Mouse (Mus musculus) heart, embryonic 10.5 days (tissue): ENCODE data around the gene Rnf38. TPM values are rescaled to one million over a fixed set of nuclear protein-coding genes. Genes with fewer than 3 reads are reported as not detected.
A peak's percentile ranks its signal among the peaks of the same experiment; 100 is the strongest.

Experiments
- DNase-seq: peaks from one replicate; pipeline ENCODE4 v3.0.0-alpha.2; 2017; ENCODE audit warnings: low spot score
- H3K27ac ChIP-seq: fragments of 300-500 bp; sonication (generic); 2 replicates; pipeline ENCODE4 v1.5.1; 2016; ENCODE audit warnings: mild to moderate bottlenecking
- H3K27me3 ChIP-seq: fragments of 300-500 bp; sonication (generic); 2 replicates; pipeline ENCODE4 v1.6.1; 2016; ENCODE audit warnings: mild to moderate bottlenecking; ENCODE audit not compliant: poor library complexity, insufficient read depth, severe bottlenecking
- H3K36me3 ChIP-seq: fragments of 300-500 bp; sonication (generic); 2 replicates; pipeline ENCODE4 v1.6.1; 2016; ENCODE audit warnings: mild to moderate bottlenecking, moderate library complexity
- H3K4me1 ChIP-seq: fragments of 300-500 bp; sonication (generic); 2 replicates; pipeline ENCODE4 v1.6.1; 2016; ENCODE audit warnings: mild to moderate bottlenecking
- H3K4me3 ChIP-seq: fragments of 300-500 bp; sonication (generic); 2 replicates; pipeline ENCODE4 v1.5.1; 2016; ENCODE audit warnings: mild to moderate bottlenecking, moderate library complexity
- H3K9me3 ChIP-seq: fragments of 300-500 bp; sonication (generic); 2 replicates; pipeline ENCODE4 v1.6.1; 2016; ENCODE audit warnings: mild to moderate bottlenecking, moderate library complexity
- WGBS: fragments of 180-500 bp; shearing (Covaris S2); methylation state at CpG from one replicate; pipeline ENCODE4 v1.1.7; 2016; 5-methylcytosine and 5-hydroxymethylcytosine counted together
- polyA plus RNA-seq: library from polyadenylated mRNA; unstranded; fragments of >200 nt; fragmentation: Nextera tagmentation; extraction: Ambion mirVana; gene quantifications from 2 replicates; pipeline ENCODE4 v1.2.1, GENCODE M21; 2016

Gene Rnf38
- polyA plus RNA-seq, 1 experiment from 2014 or later, result 23.4 TPM

DNA sequence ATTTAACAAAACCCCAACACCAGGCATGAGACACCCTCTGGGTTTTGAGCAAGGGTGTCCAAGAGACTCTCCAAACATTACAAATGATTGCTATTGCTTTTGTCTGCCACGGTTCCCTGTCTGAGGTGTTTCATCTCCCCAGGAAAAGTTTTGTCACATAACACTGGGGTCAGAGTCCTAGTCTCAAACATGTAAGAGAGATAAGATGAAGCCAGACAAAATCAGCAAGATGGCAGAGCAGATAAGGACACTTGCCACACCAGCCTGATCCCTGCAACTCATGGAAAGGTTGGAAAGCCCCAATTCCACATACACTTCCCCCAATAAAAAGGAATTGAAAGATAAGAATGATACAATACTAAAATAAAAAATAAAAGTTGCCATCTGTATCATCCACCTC is 49.7 kb downstream of the Rnf38 start:
- H3K9me3 ChIP-seq, result no peaks in the 10 kb centered on the region
- H3K27me3 ChIP-seq, result no peaks in the 10 kb centered on the region
- H3K27ac ChIP-seq, result no peak overlapping the region
- H3K36me3 ChIP-seq, result no peaks in the 10 kb centered on the region
- no peak overlapping the region for H3K4me3 ChIP-seq
- peaks cover 15% of the 10 kb centered on the region for H3K4me1 ChIP-seq
- no peak for DNase-seq
- 67% methylated on average over 1 of the region's 1 CpGs for WGBS

DNA sequence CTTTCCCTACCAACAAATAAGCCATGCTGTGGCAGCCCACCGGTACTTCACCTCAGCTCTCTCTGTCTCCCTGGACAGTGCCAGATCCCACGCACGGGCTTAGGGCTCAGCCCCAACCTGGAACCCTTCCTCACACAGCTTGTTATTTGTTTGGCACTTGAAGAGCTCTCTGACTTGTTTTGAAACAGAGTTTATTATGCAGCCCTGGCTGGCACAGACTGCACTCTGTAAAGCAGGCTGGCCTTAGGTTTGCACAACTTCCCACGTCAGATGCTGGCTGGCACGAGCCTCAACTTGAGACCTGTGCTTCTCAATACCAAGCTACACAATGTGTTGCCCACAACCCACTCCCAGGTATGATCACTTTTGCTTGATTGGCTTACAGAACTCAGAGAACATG is 53.8 kb downstream of the Rnf38 start:
- H3K4me1 ChIP-seq, result peaks cover 15% of the 10 kb centered on the region

GRCm38 (mm10) chr4:44173177-44173576 is 60.4 kb downstream of the Rnf38 start:
- DNase-seq, result peak; percentile 78
- Histone ChIP-seq H3K27ac (no peak overlapping the region), H3K36me3 (no peaks in the 10 kb centered on the region), H3K9me3 (no peaks in the 10 kb centered on the region), H3K4me1 (peaks cover 10% of the 10 kb centered on the region; the same call in 1 of the 2 replicates), H3K27me3 (no peaks in the 10 kb centered on the region), H3K4me3 (no peak overlapping the region)
- WGBS, result 2% methylated on average over 1 of the region's 1 CpGs

More for the DNA sequence above, 53.8 kb downstream of the Rnf38 start:
- DNase-seq, result no peak
- no peak overlapping the region for H3K27ac ChIP-seq
- no peaks in the 10 kb centered on the region for H3K36me3 ChIP-seq
- no peaks in the 10 kb centered on the region for H3K9me3 ChIP-seq
- WGBS, result 81% methylated on average over 5 of the region's 5 CpGs
- no peak overlapping the region for H3K4me3 ChIP-seq
- no peaks in the 10 kb centered on the region for H3K27me3 ChIP-seq

GRCm38 (mm10) chr4:44172676-44173075 is 60.9 kb downstream of the Rnf38 start:
- Histone ChIP-seq H3K9me3 (no peaks in the 10 kb centered on the region), H3K27ac (no peak overlapping the region), H3K4me1 (peaks cover 10% of the 10 kb centered on the region; the same call in 1 of the 2 replicates), H3K4me3 (no peak overlapping the region), H3K36me3 (no peaks in the 10 kb centered on the region), H3K27me3 (no peaks in the 10 kb centered on the region)
- no peak for DNase-seq
- WGBS, result 49% methylated on average over 5 of the region's 5 CpGs

DNA sequence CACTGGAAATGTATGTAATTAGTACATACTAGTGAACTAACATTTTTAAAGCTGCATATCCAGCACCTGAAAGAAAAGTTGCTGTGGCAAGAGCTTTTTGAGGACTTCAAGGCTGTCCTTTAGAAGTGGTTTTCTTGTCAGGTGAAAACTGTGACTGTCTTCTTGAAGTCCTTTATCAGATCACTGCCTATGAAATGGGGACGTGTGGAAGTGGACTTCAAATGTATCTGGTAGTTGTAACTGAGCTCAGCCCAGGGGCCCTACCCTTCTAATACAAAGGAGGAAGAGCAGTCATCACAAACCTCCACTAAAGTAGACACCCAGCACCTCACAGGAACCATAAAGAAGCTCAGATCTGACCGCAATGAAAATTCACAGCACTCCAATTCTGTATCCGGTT is 63.7 kb downstream of the Rnf38 start:
- peaks cover 20% of the 10 kb centered on the region for H3K4me1 ChIP-seq
- H3K27ac ChIP-seq, result no peak overlapping the region
- H3K9me3 ChIP-seq, result no peaks in the 10 kb centered on the region
- 78% methylated on average over 3 of the region's 3 CpGs for WGBS
- no peak for DNase-seq
- no peaks in the 10 kb centered on the region for H3K36me3 ChIP-seq
- no peak overlapping the region for H3K4me3 ChIP-seq
- H3K27me3 ChIP-seq, result no peaks in the 10 kb centered on the region

DNA sequence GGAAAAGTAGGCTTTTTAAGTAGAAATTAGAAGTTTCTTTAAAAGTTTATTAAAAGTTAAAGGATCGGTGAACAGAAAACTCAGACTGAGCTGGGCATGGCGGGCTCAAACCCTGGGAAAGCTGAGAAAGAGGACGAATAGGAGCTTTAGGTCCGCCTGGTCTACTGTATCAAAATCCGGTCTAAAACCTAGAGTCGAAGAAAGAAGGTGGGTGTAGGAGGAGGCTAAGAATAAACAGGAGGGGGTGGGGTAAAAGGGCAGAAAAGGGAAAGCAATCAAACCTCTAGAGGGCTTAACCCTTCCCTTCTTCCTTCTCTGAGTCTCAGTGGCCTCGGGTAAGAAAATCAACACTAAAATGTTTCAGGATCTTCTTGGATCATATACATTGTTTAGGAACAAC is 64.8 kb downstream of the Rnf38 start:
- no peaks in the 10 kb centered on the region for H3K36me3 ChIP-seq
- peak overlapping the region; percentile 12; the same call in 1 of the 2 replicates for H3K27ac ChIP-seq
- WGBS, result 3% methylated on average over 7 of the region's 7 CpGs
- DNase-seq, result no peak
- no peaks in the 10 kb centered on the region for H3K27me3 ChIP-seq
- peak overlapping the region; percentile 87 for H3K4me3 ChIP-seq
- H3K4me1 ChIP-seq, result peaks cover 21% of the 10 kb centered on the region
- no peaks in the 10 kb centered on the region for H3K9me3 ChIP-seq

- Histone ChIP-seq H3K4me3 (peak overlapping the region; percentile 87), H3K4me1 (peaks cover 23% of the 10 kb centered on the region), H3K27me3 (no peaks in the 10 kb centered on the region), H3K27ac (peak overlapping the region; percentile 47), H3K9me3 (no peaks in the 10 kb centered on the region), H3K36me3 (no peaks in the 10 kb centered on the region)
- under 1% methylated on average over 20 of the region's 34 CpGs for WGBS
- DNase-seq, result peak; percentile 97
Observed at GRCm38 (mm10) chr4:44168231-44168647, 65.3 kb downstream of the Rnf38 start.

GRCm38 (mm10) chr4:44167397-44168121 is 66.0 kb downstream of the Rnf38 start:
- Histone ChIP-seq H3K4me3 (peak overlapping the region; percentile 87), H3K27ac (peak overlapping the region; percentile 96), H3K4me1 (peaks cover 26% of the 10 kb centered on the region), H3K36me3 (no peaks in the 10 kb centered on the region), H3K9me3 (no peaks in the 10 kb centered on the region), H3K27me3 (no peaks in the 10 kb centered on the region)
- peak; percentile 95 for DNase-seq
- whole genome bisulfite sequencing, result under 1% methylated on average over 87 of the region's 95 CpGs

GRCm38 (mm10) chr4:44166702-44167396 is 66.7 kb downstream of the Rnf38 start:
- peak overlapping the region; percentile 87 for H3K4me3 ChIP-seq
- peaks cover 31% of the 10 kb centered on the region for H3K4me1 ChIP-seq
- no peaks in the 10 kb centered on the region for H3K36me3 ChIP-seq
- no peaks in the 10 kb centered on the region for H3K27me3 ChIP-seq
- H3K27ac ChIP-seq, result peak overlapping the region; percentile 96
- DNase-seq, result no peak
- WGBS, result 6% methylated on average over 20 of the region's 20 CpGs
- no peaks in the 10 kb centered on the region for H3K9me3 ChIP-seq

DNA sequence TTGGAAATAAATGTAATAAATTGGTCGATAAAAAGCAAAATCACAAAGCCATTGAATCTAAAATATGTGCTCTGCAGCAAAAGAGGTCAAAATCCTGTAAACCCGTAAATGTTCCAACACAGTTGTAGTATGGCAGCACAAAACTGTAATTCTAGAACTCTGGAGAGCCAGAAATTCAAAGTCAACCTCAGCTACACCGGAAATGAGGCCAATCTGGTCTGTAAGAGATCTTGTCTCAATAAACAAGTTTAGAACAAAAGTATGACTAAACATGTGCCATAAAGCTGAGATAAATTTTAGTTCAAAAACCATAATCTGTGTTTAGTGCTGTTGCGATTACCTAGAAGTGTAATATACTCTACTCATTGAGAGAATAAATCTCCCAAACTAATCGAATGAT is 69.0 kb downstream of the Rnf38 start:
- Histone ChIP-seq H3K4me3 (no peak overlapping the region), H3K36me3 (no peaks in the 10 kb centered on the region), H3K27me3 (no peaks in the 10 kb centered on the region), H3K9me3 (no peaks in the 10 kb centered on the region), H3K4me1 (peaks cover 40% of the 10 kb centered on the region), H3K27ac (no peak overlapping the region)
- DNase-seq, result no peak
- 89% methylated on average over 5 of the region's 5 CpGs for WGBS

- H3K9me3 ChIP-seq, result no peaks in the 10 kb centered on the region
- peaks cover 33% of the 10 kb centered on the region for H3K4me1 ChIP-seq
- H3K27me3 ChIP-seq, result no peaks in the 10 kb centered on the region
- no peak overlapping the region for H3K4me3 ChIP-seq
- WGBS, result 72% methylated on average over 2 of the region's 2 CpGs
- 0 out of 2 replicates have a peak, but pooled peaks cover 6% of the 10 kb centered on the region for H3K36me3 ChIP-seq
- no peak for DNase-seq
- no peak overlapping the region for H3K27ac ChIP-seq
Observed at GRCm38 (mm10) chr4:44163034-44163433, 70.6 kb downstream of the Rnf38 start.

DNA sequence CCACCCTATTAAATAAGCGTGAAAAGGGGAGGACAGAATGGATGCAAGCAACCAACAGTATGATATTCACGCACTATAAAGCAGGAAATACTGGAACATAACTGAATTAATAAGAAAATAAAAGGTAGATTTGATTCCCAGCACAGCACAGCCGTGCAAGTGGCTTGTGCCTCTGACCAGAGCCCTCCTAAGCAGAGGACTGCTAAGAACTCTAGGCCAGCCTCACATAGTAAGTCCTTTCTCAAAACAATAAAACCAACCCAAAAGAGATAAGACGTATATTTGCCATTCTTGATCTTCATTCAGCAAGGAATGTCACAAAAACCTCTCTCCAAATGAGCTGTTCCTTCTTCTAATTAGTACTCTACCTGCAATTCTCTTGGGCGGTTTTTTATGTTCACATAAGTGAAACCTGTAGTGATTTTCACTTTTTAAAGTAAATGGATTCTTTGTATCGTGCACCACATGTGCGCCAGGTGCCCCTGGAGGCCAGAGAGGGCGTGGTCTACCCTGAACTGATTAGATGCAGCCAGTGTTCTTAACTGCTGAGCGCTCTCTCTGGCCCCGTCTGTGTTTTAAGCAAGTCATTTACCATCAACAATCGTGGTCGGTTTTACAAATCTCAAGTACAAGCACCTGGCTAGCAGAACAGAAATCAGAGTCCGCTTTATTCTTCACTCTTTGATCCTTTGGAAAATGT is 72.4 kb downstream of the Rnf38 start:
- WGBS, result 58% methylated on average over 13 of the region's 13 CpGs
- Histone ChIP-seq H3K36me3 (0 out of 2 replicates have a peak, but pooled peaks cover 9% of the 10 kb centered on the region), H3K4me1 (peaks cover 33% of the 10 kb centered on the region), H3K27ac (no peak overlapping the region), H3K27me3 (no peaks in the 10 kb centered on the region), H3K9me3 (no peaks in the 10 kb centered on the region), H3K4me3 (no peak overlapping the region)
- DNase-seq, result peak; percentile 79

DNA sequence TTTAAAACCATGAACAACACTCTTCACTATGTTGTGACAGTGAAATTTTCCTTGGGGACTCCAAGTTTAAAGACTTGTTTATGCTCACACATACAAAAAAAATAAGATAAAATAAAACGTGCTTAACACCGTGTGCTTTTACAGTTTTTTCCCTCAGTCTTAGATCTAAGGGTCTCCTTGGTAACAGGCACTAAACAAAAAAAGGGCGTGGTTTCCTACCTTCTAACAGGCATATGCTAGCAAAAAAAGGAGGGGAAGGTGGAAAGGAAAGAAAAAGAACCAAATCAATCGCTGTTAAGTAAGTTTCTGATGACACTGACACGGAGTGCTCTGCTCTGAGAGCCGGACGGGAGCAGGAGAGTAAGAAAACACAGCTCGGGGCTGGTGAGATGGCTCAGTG is 73.8 kb downstream of the Rnf38 start:
- Histone ChIP-seq H3K36me3 (0 out of 2 replicates have a peak, but pooled peaks cover 12% of the 10 kb centered on the region), H3K4me1 (peaks cover 22% of the 10 kb centered on the region), H3K27ac (no peak overlapping the region), H3K9me3 (no peaks in the 10 kb centered on the region), H3K27me3 (no peaks in the 10 kb centered on the region), H3K4me3 (no peak overlapping the region)
- no peak for DNase-seq
- WGBS, result 82% methylated on average over 8 of the region's 8 CpGs
